Mouse (Mus musculus): ENCODE results near the gene Scd4.

DNA sequence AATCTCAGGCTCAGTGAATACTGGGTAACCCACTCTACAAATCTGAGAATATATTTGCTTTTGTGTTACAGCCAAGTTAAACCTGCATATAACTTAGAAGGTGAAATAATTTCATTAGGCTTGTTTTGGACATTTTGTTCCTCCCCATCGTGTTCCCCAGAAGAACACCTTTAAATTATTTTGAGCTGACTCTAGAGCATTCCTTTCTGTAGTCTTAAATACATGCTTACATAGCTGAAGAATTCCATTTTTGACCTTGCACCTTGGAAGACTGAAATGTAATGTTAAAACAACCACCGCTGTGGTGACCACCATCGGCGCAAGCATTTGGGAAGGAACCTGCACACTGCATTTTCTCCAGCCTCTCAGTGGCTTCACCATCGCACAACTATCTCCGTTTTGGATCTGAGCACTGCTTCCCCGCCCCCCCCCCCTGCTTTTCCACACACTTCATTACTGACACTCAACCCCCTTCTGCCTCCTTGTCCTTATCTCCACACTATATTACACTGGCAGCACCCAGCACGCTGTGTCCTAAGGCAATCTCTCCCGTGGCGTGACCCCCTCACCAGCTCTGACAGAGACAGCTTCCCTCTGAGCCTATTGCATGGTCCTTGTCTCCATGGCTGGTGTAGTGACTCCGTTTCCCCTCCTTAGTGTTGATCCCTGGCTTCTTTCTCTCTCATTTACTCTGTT lies 45.3 kb upstream of the Scd4 start:
- TF ChIP-seq CTCF (IDR thresholded peaks at IDR 0.05; ENCODE audit: low read depth) = no peak
- no peak for TF ChIP-seq EP300 (optimal IDR thresholded peaks at IDR 0.05)
